Mouse (Mus musculus): ENCODE results near the gene Catspere2. TPM values are rescaled to one million over a fixed set of nuclear protein-coding genes. Genes with fewer than 3 reads are reported as not detected.
"Not testable (repeated sequence)": the region's sequence is repeated elsewhere in the genome, so short reads cannot be mapped to it uniquely, and the experiment has no call there.

Gene Catspere2
- under 1 TPM; 0.27 to 0.91 TPM for total RNA-seq (2021)
- long read RNA-seq, experiment 1, partial matches to known transcripts: 0 of 2 reads
- long read RNA-seq, experiment 1, other reads (novel, unspliced or antisense): 2 of 2 reads
- long read RNA-seq, experiment 2, partial matches to known transcripts: 0 of 2 reads
- long read RNA-seq, experiment 2, other reads (novel, unspliced or antisense): 2 of 2 reads

GRCm38 (mm10) chr1:177983024-177983450, at the start of gene Catspere2:
Gene Catspere2 (plus strand): TSS chr1:177983423.
- DNase-seq: peak; percentile 99

GRCm38 (mm10) chr1:177940422-177940977, 42.7 kb upstream of the Catspere2 start:
- DNase-seq: not testable (repeated sequence)

GRCm38 (mm10) chr1:177981276-177981675, 1.9 kb upstream of the Catspere2 start:
- no peak for DNase-seq

- not testable (repeated sequence) for DNase-seq
Observed at GRCm38 (mm10) chr1:177983582-177983981, 359 bp downstream of the Catspere2 start.

GRCm38 (mm10) chr1:177984206-177984605, 983 bp downstream of the Catspere2 start:
- DNase-seq: no peak

GRCm38 (mm10) chr1:177987476-177987875, 4.3 kb downstream of the Catspere2 start:
- not testable (repeated sequence) for DNase-seq

GRCm38 (mm10) chr1:178072798-178073197, 89.6 kb downstream of the Catspere2 start:
- DNase-seq: not testable (repeated sequence)

- not testable (repeated sequence) for DNase-seq
Observed at GRCm38 (mm10) chr1:178097865-178098264, 114.6 kb downstream of the Catspere2 start.

- not testable (repeated sequence) for DNase-seq
Observed at GRCm38 (mm10) chr1:178108514-178108913, 125.3 kb downstream of the Catspere2 start.

GRCm38 (mm10) chr1:178122236-178122635, 139.0 kb downstream of the Catspere2 start:
- not testable (repeated sequence) for DNase-seq

- DNase-seq: no peak
Observed at GRCm38 (mm10) chr1:178134288-178134687, 151.1 kb downstream of the Catspere2 start.

GRCm38 (mm10) chr1:178146513-178146912, 163.3 kb downstream of the Catspere2 start:
- peak; percentile 16 for DNase-seq

- DNase-seq: peak; percentile 16
Observed at GRCm38 (mm10) chr1:178146915-178147314, 163.7 kb downstream of the Catspere2 start.

- no peak for DNase-seq
Observed at GRCm38 (mm10) chr1:178182251-178182650, 199.0 kb downstream of the Catspere2 start.

- no peak for DNase-seq
Observed at GRCm38 (mm10) chr1:178185591-178185990, 202.4 kb downstream of the Catspere2 start.

- peak; percentile 95 for DNase-seq
Observed at GRCm38 (mm10) chr1:178187216-178187791, 204.1 kb downstream of the Catspere2 start, which contains the start of gene Desi2. Gene Desi2 (plus strand): TSS chr1:178187417.

GRCm38 (mm10) chr1:178187810-178188209, 204.6 kb downstream of the Catspere2 start:
- not testable (repeated sequence) for DNase-seq

GRCm38 (mm10) chr1:178188386-178188785, 205.2 kb downstream of the Catspere2 start:
- DNase-seq: peak; percentile 24

- peak; percentile 31 for DNase-seq
Observed at GRCm38 (mm10) chr1:178205701-178206325, 222.6 kb downstream of the Catspere2 start.

GRCm38 (mm10) chr1:178207856-178208255, 224.6 kb downstream of the Catspere2 start:
- DNase-seq: not testable (repeated sequence)

GRCm38 (mm10) chr1:178209966-178210365, 226.7 kb downstream of the Catspere2 start:
- DNase-seq: no peak

GRCm38 (mm10) chr1:178217157-178217556, 233.9 kb downstream of the Catspere2 start:
- no peak for DNase-seq

GRCm38 (mm10) chr1:178218305-178218704, 235.1 kb downstream of the Catspere2 start:
- no peak for DNase-seq
